Mouse (Mus musculus): ENCODE data around the gene Il6ra.

Gene Il6ra

GRCm38 (mm10) chr3:89909703-89910542, 3.1 kb downstream of the Il6ra start:
- no peak for DNase-seq (ENCODE audit: low read depth, low spot score)

- DNase-seq (ENCODE audit: low read depth, low spot score): no peak
These were observed 4.2 kb downstream of the Il6ra start for GRCm38 (mm10) chr3:89908836-89909235.

- DNase-seq (ENCODE audit: low read depth, low spot score): no peak
These were observed 5.2 kb downstream of the Il6ra start for GRCm38 (mm10) chr3:89907846-89908245.

GRCm38 (mm10) chr3:89899511-89899908, 13.5 kb downstream of the Il6ra start:
- no peak for DNase-seq (ENCODE audit: low read depth, low spot score)

GRCm38 (mm10) chr3:89898870-89899510, 14.0 kb downstream of the Il6ra start:
- no peak for DNase-seq (ENCODE audit: low read depth, low spot score)

- DNase-seq (ENCODE audit: low read depth, low spot score): no peak
These were observed 15.0 kb downstream of the Il6ra start for GRCm38 (mm10) chr3:89898011-89898410.

GRCm38 (mm10) chr3:89897204-89897796, 15.7 kb downstream of the Il6ra start:
- DNase-seq (ENCODE audit: low read depth, low spot score): no peak

- DNase-seq (ENCODE audit: low read depth, low spot score): no peak
These were observed 16.4 kb downstream of the Il6ra start for GRCm38 (mm10) chr3:89896571-89896970.

GRCm38 (mm10) chr3:89892517-89893106, 20.4 kb downstream of the Il6ra start:
- DNase-seq (ENCODE audit: low read depth, low spot score): no peak

GRCm38 (mm10) chr3:89891696-89892095, 21.3 kb downstream of the Il6ra start:
- no peak for DNase-seq (ENCODE audit: low read depth, low spot score)

GRCm38 (mm10) chr3:89889841-89890430, 23.1 kb downstream of the Il6ra start:
- no peak for DNase-seq (ENCODE audit: low read depth, low spot score)

- DNase-seq (ENCODE audit: low read depth, low spot score): no peak
These were observed 25.3 kb downstream of the Il6ra start for GRCm38 (mm10) chr3:89887582-89888230.

GRCm38 (mm10) chr3:89885766-89886165, 27.2 kb downstream of the Il6ra start:
- DNase-seq (ENCODE audit: low read depth, low spot score): no peak

GRCm38 (mm10) chr3:89883582-89884041, 29.4 kb downstream of the Il6ra start:
- no peak for DNase-seq (ENCODE audit: low read depth, low spot score)

- DNase-seq (ENCODE audit: low read depth, low spot score): no peak
These were observed 30.3 kb downstream of the Il6ra start for GRCm38 (mm10) chr3:89882556-89883181.

- DNase-seq (ENCODE audit: low read depth, low spot score): no peak
These were observed 32.8 kb downstream of the Il6ra start for GRCm38 (mm10) chr3:89880036-89880851.

- DNase-seq (ENCODE audit: low read depth, low spot score): no peak
These were observed 33.7 kb downstream of the Il6ra start for GRCm38 (mm10) chr3:89879326-89879725.

- no peak for DNase-seq (ENCODE audit: low read depth, low spot score)
These were observed 34.5 kb downstream of the Il6ra start for GRCm38 (mm10) chr3:89878456-89878855.

GRCm38 (mm10) chr3:89877129-89877528, 35.9 kb downstream of the Il6ra start:
- DNase-seq (ENCODE audit: low read depth, low spot score): no peak

GRCm38 (mm10) chr3:89876469-89876868, 36.5 kb downstream of the Il6ra start:
- no peak for DNase-seq (ENCODE audit: low read depth, low spot score)

All from telencephalon, adult 2 months (tissue).